Mouse (Mus musculus): ENCODE results near the gene Dupd1. TPM values are rescaled to one million over a fixed set of nuclear protein-coding genes. Genes with fewer than 3 reads are reported as not detected.
A peak's percentile ranks its signal among the peaks of the same experiment; 100 is the strongest.
"Not testable (repeated sequence)": the region's sequence is repeated elsewhere in the genome, so short reads cannot be mapped to it uniquely, and the experiment has no call there.

The Dupd1 gene
- total RNA-seq, 2 experiments from 2014 or later, result 0.37 TPM; not detected in 1

- DNase-seq (ENCODE audit: low spot score in 2 of 2), result no peak
- intact Hi-C loops (cut with DNase I), result no loop called here
These were observed 28.8 kb downstream of the Dupd1 start for GRCm38 (mm10) chr14:21685411-21686146.

- no peak for DNase-seq (ENCODE audit: low spot score in 2 of 2)
- intact Hi-C loops (cut with DNase I), result no loop called here
These were observed 30.5 kb downstream of the Dupd1 start for GRCm38 (mm10) chr14:21683834-21684233.

GRCm38 (mm10) chr14:21682681-21683129 lies 31.7 kb downstream of the Dupd1 start:
- intact Hi-C loops (cut with DNase I), result no loop called here
- DNase-seq (ENCODE audit: low spot score in 2 of 2), result no peak

GRCm38 (mm10) chr14:21679631-21680201 lies 34.7 kb downstream of the Dupd1 start:
- DNase-seq (ENCODE audit: low spot score in 2 of 2), result no peak
- intact Hi-C loops (cut with DNase I), result loop anchor here (2.0 to 10.0 kb wide), 2 partner anchors 63 to 165 kb away; partner anchors contain the start of gene Comtd1

- DNase-seq (ENCODE audit: low spot score in 2 of 2), result no peak
- intact Hi-C loops (cut with DNase I), result loop anchor here (2.0 to 10.0 kb wide), 2 partner anchors 64 to 166 kb away; partner anchors contain the start of gene Comtd1
These were observed 35.7 kb downstream of the Dupd1 start for GRCm38 (mm10) chr14:21678509-21679285.

GRCm38 (mm10) chr14:21676223-21676622 lies 38.2 kb downstream of the Dupd1 start:
- DNase-seq (ENCODE audit: low spot score in 2 of 2), result no peak
- intact Hi-C loops (cut with DNase I), result loop anchor here (10.0 kb wide), 1 partner anchor 169 kb away; the partner anchor contains the start of gene Comtd1

GRCm38 (mm10) chr14:21674471-21674870 lies 39.9 kb downstream of the Dupd1 start:
- intact Hi-C loops (cut with DNase I), result loop anchor here (10.0 kb wide), 1 partner anchor 170 kb away; the partner anchor contains the start of gene Comtd1

GRCm38 (mm10) chr14:21673100-21673499 lies 41.3 kb downstream of the Dupd1 start:
- DNase-seq (ENCODE audit: low spot score in 2 of 2), result no peak
- intact Hi-C loops (cut with DNase I), result loop anchor here (10.0 kb wide), 1 partner anchor 172 kb away; the partner anchor contains the start of gene Comtd1

More at GRCm38 (mm10) chr14:21674471-21674870, 39.9 kb downstream of the Dupd1 start:
- peak in 1 of 2 experiments; percentile 4 for DNase-seq (ENCODE audit: low spot score in 2 of 2)

- intact Hi-C loops (cut with DNase I), result loop anchor here (10.0 kb wide), 1 partner anchor 174 kb away; the partner anchor contains the start of gene Comtd1
- DNase-seq (ENCODE audit: low spot score in 2 of 2), result not testable (repeated sequence)
These were observed 43.9 kb downstream of the Dupd1 start for GRCm38 (mm10) chr14:21670422-21671006.

GRCm38 (mm10) chr14:21669633-21670421 lies 44.5 kb downstream of the Dupd1 start:
- intact Hi-C loops (cut with DNase I), result loop anchor here (10.0 kb wide), 1 partner anchor 175 kb away; the partner anchor contains the start of gene Comtd1
- no peak for DNase-seq (ENCODE audit: low spot score in 2 of 2)

GRCm38 (mm10) chr14:21669218-21669617 lies 45.2 kb downstream of the Dupd1 start:
- DNase-seq (ENCODE audit: low spot score in 2 of 2), result no peak
- intact Hi-C loops (cut with DNase I), result no loop called here

GRCm38 (mm10) chr14:21662465-21663142 lies 51.8 kb downstream of the Dupd1 start:
- no peak for DNase-seq (ENCODE audit: low spot score in 2 of 2)
- intact Hi-C loops (cut with DNase I), result loop anchor here (5.0 kb wide), 1 partner anchor 525 kb away; no protein-coding TSS in a partner anchor

GRCm38 (mm10) chr14:21659652-21660051 lies 54.7 kb downstream of the Dupd1 start:
- DNase-seq (ENCODE audit: low spot score in 2 of 2), result no peak
- intact Hi-C loops (cut with DNase I), result loop anchor here (5.0 kb wide), 2 partner anchors 157 to 522 kb away; no protein-coding TSS in a partner anchor

- intact Hi-C loops (cut with DNase I), result loop anchor here (5.0 kb wide), 1 partner anchor 157 kb away; no protein-coding TSS in a partner anchor
- DNase-seq (ENCODE audit: low spot score in 2 of 2), result no peak
These were observed 55.2 kb downstream of the Dupd1 start for GRCm38 (mm10) chr14:21659155-21659554.

GRCm38 (mm10) chr14:21653813-21654212 lies 60.6 kb downstream of the Dupd1 start:
- DNase-seq (ENCODE audit: low spot score in 2 of 2), result no peak
- intact Hi-C loops (cut with DNase I), result no loop called here

GRCm38 (mm10) chr14:21640806-21641435 lies 73.5 kb downstream of the Dupd1 start:
- intact Hi-C loops (cut with DNase I), result no loop called here
- DNase-seq (ENCODE audit: low spot score in 2 of 2), result peak; percentile 43 to 52

GRCm38 (mm10) chr14:21636548-21636947 lies 77.8 kb downstream of the Dupd1 start:
- no peak for DNase-seq (ENCODE audit: low spot score in 2 of 2)
- intact Hi-C loops (cut with DNase I), result no loop called here
